Mouse (Mus musculus): ENCODE results near the gene Cys1.

The Cys1 gene

DNA sequence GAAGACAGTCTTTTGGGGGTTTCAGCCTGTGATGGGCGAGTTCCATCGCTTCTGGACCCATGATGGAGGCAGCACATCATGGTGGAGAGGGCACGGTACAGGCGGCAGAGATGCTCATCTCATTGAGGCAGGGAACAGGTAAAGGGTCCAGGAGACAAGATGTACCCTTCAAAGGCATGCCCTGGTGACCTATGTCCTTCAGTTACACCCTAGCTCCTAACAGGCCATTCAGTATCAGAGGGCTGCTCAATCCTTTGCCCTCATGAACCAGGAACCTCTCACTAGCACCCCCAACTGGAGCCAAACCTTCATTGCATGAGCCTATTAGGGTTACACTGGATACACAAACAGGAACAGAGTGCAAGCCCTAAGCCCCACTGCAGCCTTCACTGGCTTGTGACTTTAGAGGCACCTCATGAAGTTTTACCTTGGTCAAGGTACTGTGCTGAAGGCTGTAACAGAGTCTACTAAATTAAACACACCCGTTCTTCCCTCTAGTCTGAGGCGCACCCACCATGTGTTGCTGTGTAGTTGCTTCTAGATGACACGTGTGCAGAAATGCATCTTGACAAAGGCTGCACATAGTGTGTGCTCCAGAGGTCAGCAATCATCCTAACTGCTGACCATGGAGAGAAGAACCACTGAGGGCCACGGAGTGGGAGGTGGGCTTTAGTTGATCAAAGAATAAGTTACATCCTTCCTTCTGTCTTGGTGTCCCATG lies 16.0 kb upstream of the Cys1 start:
- no peak for DNase-seq (ENCODE audit: low spot score)

DNA sequence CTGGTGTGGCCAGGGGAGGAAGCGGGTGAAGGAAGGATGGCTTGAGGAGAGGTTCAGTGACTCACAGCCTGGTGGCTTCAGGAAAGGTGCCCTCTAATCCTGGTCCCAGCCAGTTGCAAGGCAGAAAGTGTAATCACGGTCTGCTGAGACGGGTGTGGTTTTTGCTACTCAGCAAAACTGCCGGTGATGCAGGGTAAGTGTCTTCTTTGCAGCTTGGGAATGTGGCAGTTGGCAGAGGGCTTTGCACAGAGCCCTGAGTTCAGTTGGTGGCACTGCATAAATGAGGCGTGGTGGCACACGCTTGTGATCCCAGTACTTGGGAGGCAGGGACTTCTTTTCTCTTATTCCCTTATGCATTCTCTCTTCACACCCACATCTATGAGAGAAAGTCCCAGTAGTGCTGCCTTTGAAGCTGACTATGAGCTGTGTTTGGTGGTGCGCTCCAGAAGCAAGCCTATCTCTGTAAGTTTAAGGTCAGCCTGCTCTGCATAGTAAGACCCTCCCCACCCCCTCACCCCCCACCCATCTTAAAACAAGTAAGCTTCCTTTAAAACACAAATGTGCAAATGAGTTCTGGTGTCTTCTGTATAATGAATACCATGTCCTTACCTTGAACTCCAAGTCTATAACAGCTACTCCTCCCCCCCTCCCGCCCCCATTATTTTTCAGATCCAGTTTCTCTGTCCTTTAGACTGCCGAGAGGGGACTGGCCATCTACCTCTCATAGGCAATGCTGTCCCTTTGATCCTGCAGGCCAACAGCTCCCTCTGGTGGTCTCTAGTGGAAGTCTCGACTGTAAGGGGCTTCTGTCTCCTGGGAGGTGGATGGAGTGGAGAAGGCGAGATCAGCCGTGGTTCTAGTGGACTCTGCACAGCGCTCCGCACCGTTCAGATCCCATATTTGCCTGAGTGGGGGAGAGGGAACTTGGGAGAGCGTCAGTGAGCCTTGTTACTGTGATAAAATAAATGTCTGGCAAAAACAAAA lies 15.2 kb upstream of the Cys1 start:
- peak; percentile 64 for DNase-seq (ENCODE audit: low spot score)

DNA sequence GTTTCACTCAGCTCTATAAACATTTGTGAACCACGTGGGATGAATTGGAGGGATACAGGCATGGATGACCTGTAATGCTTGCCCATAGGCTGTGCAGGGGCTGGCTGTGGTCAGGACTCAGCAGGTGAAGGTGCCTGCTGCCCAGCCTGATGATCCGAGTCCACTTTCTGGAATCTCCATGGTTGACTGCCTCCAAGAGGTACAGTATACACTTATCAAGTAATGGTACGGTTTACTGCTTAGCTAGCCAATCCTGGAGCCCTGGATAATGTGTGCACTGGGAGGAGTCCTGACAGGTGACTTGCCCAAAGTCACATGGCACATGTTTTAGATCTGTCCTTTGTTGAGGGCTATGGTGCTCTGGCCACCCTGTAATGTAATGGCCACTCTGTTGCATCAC lies 8.7 kb upstream of the Cys1 start:
- DNase-seq (ENCODE audit: low spot score) = no peak

DNA sequence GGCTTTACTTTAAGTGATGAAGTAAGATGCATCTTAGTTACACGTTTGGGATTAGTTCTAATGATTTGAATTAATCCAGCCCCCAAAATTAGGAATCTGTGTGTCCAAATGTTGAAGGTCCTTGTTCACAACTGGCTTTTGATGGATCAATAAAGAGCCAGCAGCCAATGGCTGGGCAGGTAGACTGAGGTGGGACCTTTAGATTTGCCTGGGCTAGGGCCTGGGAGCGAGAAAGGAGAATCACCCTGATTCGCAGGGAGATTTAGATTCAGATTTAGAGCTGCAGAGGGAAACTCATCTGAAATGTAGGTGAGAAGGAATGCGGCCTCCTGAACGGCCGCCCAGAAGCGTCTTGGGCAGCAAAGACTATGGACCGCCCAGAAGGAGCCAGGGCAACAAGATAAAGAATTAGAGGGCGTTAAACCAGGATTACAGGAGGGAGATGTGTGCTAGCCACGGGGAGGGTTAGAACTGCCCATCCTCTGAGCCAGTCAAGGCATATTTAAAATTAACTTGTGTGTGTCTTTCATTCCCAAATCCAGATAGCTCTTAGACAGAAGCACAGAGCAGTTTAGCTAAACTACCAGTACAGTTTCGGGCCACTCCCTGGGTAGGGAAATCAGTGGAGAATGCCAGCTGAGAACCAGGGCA lies 5.2 kb upstream of the Cys1 start:
- no peak for DNase-seq (ENCODE audit: low spot score)

DNA sequence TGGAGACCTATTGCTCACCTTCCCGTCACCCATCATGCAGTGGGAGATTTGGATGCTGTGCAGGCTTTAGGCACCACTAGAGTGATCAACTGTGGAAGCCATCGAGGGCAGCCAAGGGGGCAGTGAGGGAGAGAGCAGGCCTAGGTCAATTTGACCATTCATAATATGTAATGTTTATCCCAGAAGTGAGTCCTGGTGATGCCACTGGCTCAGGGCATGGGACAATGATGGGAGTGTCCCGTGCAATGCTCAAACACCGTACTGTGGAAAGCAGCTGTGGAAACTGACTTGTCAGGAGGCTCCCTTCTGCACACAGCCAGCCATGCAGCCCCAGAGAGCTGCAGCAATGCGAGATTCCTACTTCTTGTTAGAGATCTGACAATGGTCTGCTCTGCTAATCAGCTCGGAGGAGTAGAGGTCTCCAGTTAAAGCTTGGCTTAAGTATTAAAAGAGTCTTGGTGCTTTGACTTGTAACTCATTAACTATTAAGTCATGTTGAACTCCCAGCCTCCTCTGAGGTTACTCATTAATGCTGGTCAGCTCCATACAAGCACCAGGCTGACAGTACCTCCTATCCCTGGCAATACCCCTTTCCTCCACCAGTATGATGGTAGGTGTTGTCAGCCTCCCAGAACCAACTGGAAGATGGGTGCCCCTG lies 4.6 kb upstream of the Cys1 start:
- DNase-seq (ENCODE audit: low spot score) = no peak

DNA sequence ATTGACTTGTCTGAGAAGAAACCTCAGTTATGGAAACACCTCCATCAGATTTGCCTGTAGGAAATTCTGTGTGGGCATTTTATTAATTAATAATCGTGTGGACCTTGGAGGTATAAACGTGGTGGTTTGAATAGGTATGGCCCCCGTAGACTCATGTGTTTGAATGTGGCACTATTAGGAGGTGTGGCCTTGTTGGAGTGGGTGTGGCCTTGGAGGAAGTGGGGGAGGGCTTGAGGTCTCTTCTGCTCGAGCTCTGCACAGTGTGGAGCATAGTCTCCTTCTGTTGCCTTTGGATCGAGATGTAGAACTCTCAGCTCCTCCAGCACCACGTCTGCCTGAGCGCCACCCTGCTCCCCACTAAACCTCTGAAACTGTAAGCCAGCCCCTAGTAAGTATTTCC lies 1.8 kb upstream of the Cys1 start:
- no peak for DNase-seq (ENCODE audit: low spot score)

DNA sequence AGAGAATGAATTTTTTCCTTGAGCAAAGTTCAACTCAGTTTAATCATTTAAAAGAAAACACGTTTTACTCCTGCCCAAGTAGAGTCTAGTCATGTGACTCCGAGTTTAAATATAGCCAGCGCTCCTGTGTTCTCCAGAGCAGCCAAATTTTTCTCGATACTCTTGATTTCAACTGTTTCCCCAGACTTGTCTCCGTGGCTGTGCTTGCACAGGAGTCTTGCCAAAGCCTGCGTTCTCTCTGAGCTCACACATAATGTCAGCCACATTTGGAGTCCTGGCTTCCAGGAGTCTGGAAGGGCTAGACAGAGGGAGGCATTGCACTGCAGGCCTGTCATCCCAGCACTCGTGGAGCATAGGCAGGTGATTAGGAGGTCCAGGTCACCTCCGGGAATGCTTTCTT lies 950 bp upstream of the Cys1 start:
- no peak for DNase-seq (ENCODE audit: low spot score)

DNA sequence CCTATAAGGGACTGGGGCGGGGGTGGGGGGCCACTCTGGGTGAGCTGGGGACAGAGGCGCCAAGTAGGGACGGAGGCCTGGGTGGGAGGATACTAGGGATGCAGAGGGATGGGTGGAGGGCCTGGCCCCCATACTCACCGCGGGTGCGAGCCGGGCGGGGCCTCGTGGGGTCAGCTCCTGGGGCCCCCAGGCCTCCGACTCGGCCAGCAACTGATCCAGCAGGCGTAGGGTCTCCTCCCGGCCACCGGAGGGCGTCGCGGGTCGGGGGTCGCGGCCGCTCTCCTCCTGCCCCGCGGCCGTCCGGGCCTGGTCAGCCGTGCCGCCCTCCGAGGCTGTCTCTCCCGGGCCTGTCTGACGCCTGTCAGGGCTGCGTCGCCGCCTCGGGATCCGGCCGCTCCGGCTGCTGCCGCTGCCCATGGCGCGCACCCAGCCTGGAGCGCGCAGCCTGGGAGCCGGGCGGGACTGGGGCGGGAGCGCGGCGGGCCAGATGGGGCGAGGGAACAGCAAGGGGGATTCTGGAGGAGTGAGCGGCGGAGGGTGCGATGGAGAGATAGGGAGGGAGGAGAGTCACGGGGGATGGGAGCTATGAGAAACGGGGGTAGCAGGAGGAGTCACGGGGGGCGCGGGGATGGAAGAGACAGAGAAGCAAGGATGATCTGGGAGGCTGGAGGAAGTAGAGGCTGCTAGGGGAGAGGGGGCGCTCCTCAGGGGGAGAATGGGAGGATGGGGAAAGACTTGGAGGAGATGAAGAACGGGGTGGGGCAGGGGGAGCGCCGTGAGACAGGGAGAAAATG lies 924 bp downstream of the Cys1 start:
- DNase-seq (ENCODE audit: low spot score) = no peak

DNA sequence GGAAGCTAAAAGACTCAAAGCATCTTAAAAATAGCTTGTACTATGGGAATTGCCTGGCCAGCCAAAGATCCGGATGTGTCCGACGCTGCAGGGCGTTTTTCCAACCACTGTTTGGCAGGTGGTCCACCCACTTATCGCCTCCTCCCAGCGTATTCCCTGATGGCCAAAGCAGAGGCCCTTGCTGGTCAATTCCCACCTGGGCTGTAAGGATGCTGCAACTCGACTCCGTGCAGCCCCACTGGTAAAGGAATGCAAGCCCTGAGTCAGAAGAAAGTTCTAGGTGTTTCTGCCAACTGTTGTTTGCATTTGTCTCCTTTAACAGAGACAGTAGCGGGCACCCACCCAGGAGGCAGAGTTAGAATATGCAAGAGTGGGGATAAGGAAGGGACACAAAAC lies 1.5 kb downstream of the Cys1 start:
- DNase-seq (ENCODE audit: low spot score) = no peak

DNA sequence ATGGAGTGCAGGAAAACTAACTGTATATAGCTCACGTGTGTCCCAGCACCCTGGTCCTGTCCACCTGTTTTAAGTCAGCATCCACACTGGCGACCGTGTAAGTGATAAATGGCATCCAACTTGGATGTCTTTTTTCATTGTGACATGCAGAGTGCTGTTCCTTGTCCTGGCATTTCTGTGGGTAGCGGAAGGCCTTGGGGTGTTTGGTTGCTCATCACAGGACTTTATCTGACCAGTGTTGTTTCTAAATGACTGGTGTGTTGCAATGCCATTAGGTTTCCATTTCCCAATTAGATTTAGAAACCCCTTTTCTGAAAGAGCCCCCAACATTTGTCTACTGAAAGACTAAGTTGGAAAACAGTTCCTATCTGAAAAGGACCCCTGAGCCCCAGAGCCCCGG lies 19.5 kb downstream of the Cys1 start:
- no peak for DNase-seq (ENCODE audit: low spot score)

DNA sequence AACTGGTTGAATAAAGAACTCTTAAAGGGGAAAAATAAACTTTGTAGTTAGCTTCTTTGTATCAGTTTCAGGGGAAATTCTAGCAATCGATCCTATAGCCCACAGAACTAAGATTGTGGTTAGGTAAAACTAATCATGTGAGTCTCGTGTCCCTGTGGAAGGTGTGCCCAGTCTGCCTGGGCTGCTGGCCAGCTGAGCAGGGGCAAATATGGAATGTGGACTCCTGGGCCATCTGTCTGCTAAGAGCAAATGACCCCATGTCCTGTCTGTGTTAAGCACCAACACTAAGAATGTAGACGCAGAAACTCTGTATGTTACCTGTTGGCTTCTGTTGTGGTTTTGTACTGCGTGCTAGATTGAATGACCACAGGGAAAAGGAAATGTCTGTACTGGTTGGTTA lies 20.5 kb downstream of the Cys1 start:
- no peak for DNase-seq (ENCODE audit: low spot score)

DNA sequence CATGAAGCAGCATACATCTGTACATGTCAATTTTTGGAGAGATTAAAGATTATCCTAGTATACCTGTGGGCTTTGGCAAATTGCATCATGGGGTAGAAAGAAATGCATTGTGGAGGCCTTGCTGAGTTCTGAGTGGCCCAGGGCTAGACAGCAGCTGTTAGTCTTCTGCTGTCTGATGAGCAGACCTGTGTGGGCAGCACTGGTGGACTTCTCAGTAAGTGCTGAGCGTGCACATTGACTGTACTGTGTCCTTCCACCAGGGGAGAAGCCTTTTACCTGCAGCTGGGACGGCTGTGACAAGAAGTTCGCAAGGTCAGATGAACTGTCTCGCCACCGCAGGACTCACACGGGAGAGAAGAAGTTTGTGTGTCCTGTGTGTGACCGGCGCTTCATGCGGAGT lies 21.7 kb downstream of the Cys1 start:
- no peak for DNase-seq (ENCODE audit: low spot score)

DNA sequence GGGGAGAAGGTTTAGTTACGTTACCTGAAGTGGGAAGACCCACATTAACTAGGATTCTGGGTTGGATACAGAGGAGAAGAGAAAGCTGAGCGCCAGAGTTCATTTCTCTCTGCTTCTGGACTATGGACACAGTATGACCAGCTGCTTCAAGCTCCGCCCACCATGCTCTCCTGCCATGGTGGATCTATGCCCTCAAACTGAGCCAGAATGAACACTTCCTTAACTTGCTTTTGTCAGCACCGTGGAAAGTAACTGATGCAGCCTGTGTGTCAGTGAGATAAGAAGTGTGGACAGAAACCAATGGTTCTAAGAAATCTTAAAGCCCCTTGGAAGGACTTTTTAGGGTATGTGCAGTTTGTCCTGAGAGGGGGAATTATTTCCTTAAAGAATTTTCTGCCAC lies 22.6 kb downstream of the Cys1 start:
- DNase-seq (ENCODE audit: low spot score) = no peak

DNA sequence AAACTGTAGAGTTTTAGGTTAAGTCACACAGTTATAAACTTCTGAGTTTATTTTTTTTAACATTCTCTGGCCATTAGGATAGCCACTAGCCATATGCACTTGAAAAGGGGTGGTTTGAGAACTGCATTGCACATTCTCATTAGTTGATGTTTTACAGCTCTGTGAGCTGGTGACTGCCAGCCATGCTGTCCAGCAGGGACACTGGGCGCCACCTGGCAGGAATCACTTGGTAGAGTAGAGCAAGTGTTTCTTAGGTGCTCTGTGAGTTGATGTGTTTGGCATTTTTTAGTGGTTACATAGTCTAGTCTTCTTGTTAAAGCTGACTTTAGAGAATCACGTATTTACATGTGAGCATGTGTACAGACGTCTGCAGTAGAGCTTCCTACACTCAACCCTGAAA lies 25.2 kb downstream of the Cys1 start:
- DNase-seq (ENCODE audit: low spot score) = no peak

DNA sequence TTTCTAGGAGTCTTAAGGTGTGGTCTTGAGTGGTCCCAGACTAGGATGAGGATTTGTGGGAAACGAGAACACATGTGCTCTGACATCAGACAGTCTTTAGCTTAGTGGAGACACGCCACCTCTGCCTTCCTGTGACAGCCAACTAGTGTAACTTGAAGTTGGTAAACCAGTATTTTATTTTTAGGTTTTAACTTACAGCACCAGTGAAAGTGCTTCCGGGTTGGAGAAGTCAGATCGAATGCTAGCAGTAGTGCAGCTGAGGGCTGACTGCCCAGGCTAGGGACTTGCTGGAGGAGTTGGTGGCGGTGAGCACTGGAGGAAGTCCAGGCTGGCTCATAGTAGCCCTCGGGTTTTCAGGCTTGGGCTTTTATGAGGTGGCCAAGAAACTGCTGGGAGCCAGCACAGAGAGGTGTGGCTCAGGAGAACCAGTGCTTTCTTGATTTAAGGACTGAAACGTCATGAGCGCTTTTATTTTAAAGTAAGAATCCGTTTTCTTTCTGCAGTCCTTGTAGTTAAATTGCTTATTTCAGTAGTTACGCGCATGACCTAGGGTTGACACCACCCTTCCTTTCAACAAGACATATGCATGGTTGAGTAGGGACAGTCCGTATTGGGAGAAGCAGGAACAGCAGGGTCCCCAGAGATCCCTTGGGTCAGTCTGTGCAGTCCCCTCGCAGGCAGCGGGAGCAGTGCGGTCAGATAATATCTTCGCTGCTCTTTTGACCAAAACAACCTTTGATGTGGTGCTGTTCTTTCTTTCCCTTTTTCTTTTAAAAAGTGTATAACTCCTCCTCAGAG lies 27.3 kb downstream of the Cys1 start:
- DNase-seq (ENCODE audit: low spot score) = no peak

DNA sequence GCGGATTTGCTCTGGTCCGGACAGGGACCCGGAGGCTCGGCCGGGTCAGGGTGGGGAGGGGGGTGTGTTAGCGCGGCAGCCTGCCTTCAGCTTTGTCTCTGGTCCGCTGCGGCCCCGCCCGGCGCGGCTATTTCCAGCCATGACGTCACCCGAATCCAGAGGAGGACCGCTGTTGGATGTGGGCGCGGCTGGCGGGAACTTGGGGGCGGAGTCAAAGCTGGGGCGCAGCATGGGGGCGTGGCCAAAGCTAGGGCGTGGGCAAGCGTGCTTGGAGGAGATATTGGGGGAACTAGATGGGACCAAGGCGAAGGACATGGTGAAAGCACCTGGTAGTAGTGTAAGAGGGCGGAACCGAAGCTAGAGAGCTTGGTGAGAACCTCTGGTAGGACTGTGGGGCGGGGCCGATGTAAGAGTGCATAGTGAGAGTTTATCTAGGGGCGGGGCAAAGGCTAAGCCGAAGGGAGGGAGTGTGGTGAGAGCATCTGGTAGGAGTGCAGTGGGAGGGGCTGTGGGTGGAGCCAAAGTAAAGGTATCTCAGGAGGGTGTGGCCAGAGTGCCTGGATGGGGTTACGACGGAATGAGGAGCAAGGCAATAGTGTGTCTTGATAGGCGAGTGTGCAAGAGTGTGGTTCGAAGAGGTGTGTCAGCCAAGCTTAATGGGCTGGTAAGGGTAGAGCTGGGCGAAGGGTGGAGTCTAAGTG lies 29.8 kb downstream of the Cys1 start:
- DNase-seq (ENCODE audit: low spot score) = peak; percentile 93

DNA sequence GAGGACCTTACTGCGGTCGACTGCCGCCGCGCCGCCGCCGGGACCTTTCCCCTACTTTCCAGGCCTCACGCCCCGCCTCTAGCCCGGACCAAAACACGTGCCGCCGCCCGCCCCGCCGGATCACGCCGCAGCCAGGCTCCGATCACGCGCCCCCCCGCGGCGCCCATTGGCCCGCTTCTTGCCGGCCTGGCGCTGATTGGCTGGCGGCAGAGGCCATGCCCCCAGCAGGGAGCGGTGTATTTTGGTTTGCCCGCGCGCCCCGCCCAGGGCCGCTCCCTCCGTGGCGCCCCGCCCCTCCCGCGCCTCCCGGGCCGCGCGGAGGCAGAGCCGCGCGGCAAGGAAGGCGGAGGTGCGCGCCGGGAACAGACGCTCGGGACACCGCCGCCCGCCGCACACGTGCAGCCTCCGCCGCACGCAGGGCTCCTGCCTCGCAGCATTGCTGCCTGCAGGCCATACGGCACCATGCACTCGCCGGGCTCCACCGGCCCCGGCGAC lies 30.5 kb downstream of the Cys1 start, which contains the start of gene Klf11:
TSS of gene Klf11 (plus strand) at position 212 of the 495 bp plus-strand sequence.
- DNase-seq (ENCODE audit: low spot score) = peak; percentile 98

DNA sequence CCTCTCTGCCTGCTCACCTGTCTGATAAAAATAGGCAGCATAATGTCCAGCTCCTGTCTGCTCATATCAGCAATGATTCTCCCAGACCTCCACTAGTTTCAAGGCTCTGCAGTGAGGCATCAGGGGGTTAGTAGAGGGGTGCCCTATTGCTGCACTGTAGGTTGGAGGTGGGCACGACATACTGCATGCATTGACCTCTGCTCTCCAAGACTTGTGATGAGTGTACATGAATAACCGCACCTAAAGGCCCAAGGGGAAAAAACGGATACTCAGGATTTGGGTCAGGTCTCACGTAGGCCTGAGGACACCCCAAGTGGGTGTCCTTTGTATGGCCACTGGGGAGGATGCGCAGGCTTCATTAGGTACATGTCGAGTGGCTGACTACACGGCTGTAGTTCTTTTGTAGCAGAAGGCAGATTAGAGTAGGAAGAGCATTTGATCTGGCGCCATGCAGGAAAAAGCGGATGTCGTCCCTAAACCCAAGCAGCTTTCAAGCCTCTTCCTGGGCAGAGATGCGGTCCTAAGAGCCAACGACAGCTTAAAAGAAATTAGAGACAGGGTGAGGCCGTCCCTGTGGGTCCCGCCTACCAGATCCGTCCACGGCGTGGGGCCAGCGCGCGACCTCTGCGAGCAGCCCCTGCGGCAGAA lies 31.1 kb downstream of the Cys1 start:
- no peak for DNase-seq (ENCODE audit: low spot score)

DNA sequence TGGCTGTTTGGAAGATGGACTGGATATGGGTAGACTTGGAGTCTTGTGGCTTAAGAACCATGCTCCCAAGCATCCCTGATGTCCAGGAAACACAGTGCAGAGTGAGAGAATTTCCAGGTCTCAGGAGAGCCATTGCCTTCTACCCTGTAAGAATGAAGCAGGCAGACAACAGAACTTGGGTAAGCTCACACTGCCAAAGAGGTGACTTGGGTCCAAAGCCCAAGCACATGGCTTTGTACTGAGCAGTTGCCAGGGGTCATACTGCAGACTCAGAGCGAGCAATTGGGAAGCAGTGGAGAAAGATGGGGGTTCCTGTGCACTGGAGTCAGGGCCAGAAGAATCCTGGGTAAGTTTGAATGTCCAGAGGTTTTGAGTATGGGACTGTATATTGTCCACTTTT lies 33.5 kb downstream of the Cys1 start:
- no peak for DNase-seq (ENCODE audit: low spot score)
